Mouse (Mus musculus) forebrain, embryonic 10.5 days (tissue): Measurements from ENCODE around the gene Gm10134. TPM values are rescaled to one million over a fixed set of nuclear protein-coding genes. Genes with fewer than 3 reads are reported as not detected.
"Not testable (repeated sequence)": the region's sequence is repeated elsewhere in the genome, so short reads cannot be mapped to it uniquely, and the experiment has no call there.

Source experiments
- DNase-seq: peaks from one replicate; pipeline ENCODE4 v3.0.0-alpha.2; 2017; ENCODE audit warnings: low spot score; ENCODE audit errors: extremely low spot score
- H3K27ac ChIP-seq: fragments of 300-500 bp; sonication (generic); 2 replicates; pipeline ENCODE4 v1.5.1; 2016; ENCODE audit warnings: mild to moderate bottlenecking
- H3K27me3 ChIP-seq: fragments of 300-500 bp; sonication (generic); 2 replicates; pipeline ENCODE4 v1.6.1; 2016; ENCODE audit warnings: mild to moderate bottlenecking; ENCODE audit not compliant: poor library complexity, severe bottlenecking
- H3K36me3 ChIP-seq: fragments of 300-500 bp; sonication (generic); replicated peaks from 2 replicates; pipeline ENCODE4 v1.6.1; 2016; ENCODE audit warnings: mild to moderate bottlenecking, moderate library complexity
- H3K4me1 ChIP-seq: fragments of 300-500 bp; sonication (generic); 2 replicates; pipeline ENCODE4 v1.6.1; 2016
- H3K4me3 ChIP-seq: fragments of 300-500 bp; sonication (generic); 2 replicates; pipeline ENCODE4 v1.5.1; 2016; ENCODE audit warnings: mild to moderate bottlenecking, moderate library complexity
- H3K9me3 ChIP-seq: fragments of 300-500 bp; sonication (generic); 2 replicates; pipeline ENCODE4 v1.6.1; 2016; ENCODE audit warnings: mild to moderate bottlenecking, moderate library complexity
- WGBS: fragments of 180-500 bp; shearing (Covaris S2); methylation state at CpG from one replicate; pipeline ENCODE4 v1.1.7; 2016; 5-methylcytosine and 5-hydroxymethylcytosine counted together
- polyA plus RNA-seq: library from polyadenylated mRNA; unstranded; fragments of >200 nt; fragmentation: Nextera tagmentation; extraction: Ambion mirVana; gene quantifications from 2 replicates; pipeline ENCODE4 v1.2.1, GENCODE M21; 2016

Gene Gm10134
- polyA plus RNA-seq, 1 experiment from 2014 or later, result not detected

GRCm38 (mm10) chr2:28479208-28480204, 26.4 kb upstream of the Gm10134 start:
- no peak for DNase-seq
- Histone ChIP-seq H3K27ac (no peak overlapping the region), H3K4me1 (peaks cover 5% of the 10 kb centered on the region; the same call in 1 of the 2 replicates), H3K36me3 (no peaks in the 10 kb centered on the region), H3K4me3 (no peak overlapping the region), H3K9me3 (no peaks in the 10 kb centered on the region), H3K27me3 (no peaks in the 10 kb centered on the region)
- WGBS, result 85% methylated on average over 20 of the region's 20 CpGs

DNA sequence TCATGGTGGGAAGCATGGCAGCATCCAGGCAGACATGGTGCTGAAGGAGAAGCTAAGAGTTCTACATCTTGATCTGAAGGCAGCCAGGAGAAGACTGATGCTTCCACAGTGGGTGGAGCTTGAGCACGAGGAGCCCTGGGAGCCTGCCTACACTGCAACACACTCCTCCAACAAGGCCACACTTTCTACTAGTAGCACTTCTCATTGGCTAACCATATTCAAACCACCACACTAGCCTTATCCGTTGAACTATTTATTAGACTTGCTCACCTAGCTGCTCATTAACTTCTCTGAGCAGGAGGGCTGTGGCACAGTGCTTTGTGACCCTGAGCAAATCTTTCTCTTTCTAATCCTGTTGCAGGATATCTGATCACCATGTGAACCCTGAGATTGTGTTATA, 22.0 kb upstream of the Gm10134 start:
- Histone ChIP-seq H3K4me1 (peaks cover 5% of the 10 kb centered on the region; the same call in 1 of the 2 replicates), H3K27me3 (no peaks in the 10 kb centered on the region), H3K27ac (no peak overlapping the region), H3K36me3 (no peaks in the 10 kb centered on the region), H3K4me3 (no peak overlapping the region), H3K9me3 (no peaks in the 10 kb centered on the region)
- DNase-seq, result no peak
- 79% methylated on average over 2 of the region's 2 CpGs for WGBS

DNA sequence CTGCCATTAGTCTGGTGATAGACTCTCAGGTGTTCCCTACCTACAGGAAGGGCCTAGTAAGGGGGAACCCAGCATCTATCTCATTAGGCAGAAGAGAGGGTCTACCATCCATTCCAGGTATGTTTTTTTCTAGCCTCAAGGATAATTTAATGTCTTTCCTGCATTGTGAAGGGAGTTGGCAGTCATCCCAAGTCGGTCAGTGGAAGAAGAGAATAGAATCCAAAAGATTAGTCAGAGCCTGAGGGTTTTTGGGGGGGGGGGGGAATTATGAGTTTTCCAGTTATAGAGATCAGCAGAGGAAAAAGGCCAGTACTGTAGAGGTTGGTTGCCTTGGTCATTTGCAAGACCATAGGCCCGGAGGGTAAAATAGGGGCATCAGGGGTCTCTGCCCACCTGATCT, 11.4 kb upstream of the Gm10134 start:
- Histone ChIP-seq H3K27ac (no peak overlapping the region), H3K9me3 (0 out of 2 replicates have a peak, but pooled peaks cover 3% of the 10 kb centered on the region), H3K4me3 (no peak overlapping the region), H3K36me3 (no peaks in the 10 kb centered on the region), H3K4me1 (no peaks in the 10 kb centered on the region), H3K27me3 (no peaks in the 10 kb centered on the region)
- 89% methylated on average over 2 of the region's 2 CpGs for WGBS
- DNase-seq, result no peak

DNA sequence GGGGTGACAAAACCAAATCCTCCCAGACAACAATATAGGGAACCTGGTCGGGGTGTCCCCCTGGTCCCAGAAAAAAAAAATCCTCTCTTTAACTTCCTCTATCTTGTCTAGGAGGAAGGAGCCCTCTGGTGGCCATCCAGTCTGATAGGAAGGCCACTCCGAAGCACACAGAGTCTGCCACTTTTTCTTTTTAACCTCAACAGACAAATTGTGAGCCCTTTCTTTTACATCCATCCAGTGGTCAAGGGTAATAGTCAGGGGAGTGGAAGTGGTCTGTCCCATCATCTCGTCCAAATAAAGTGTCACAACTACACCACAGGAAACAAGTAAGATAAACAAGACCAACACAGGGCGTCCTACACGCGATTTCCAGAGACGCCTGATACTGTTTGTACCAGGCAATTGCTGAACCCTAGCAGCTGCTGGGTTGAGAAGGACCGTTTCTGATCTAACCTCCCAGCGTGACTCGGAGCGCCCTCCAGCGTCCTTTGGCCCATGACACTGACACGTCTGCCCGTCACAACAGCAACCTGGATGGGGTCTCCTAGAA, 10.6 kb upstream of the Gm10134 start:
- H3K4me1 ChIP-seq, result no peaks in the 10 kb centered on the region

DNA sequence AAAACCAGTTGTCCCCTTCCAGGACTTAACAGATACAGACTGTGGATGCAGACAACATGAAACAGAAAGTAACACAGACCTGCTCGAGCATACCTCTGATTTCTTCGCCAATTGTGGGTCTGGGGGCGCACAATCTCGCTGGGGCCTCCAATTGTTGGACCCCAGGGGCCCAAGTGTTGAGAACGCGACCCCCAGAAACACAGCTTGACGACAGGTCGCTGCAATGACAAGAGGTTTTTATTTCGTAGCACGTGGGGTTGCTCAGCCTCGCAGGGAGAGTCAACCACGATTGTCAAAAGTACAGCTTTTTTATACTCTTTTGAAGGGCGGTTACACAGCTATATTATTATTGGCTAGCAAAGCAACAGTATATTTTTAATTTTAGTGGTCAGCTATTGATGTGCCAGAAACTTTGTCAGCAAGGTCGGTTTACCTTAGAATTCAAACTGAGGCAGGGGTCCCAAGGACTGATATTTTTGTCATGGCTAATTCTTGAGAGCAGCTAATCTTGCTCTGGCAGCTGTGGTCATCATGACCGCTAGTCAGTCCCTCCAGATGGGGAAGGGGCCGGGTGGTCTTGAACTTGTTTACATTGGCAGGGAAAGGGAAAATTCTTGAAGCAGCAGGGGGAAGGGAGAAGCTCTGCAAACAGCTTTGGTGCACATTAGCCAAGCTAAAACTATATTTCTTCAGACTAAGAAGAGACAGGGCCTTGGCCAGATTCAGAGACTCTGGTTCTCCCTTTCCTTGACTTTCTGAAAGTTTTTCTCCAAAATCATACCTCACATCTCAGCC, 9.9 kb upstream of the Gm10134 start:
- no peak for DNase-seq

More for the DNA sequence above, 10.6 kb upstream of the Gm10134 start:
- Histone ChIP-seq H3K4me3 (no peak overlapping the region), H3K36me3 (no peaks in the 10 kb centered on the region), H3K27me3 (no peaks in the 10 kb centered on the region), H3K9me3 (0 out of 2 replicates have a peak, but pooled peaks cover 3% of the 10 kb centered on the region), H3K27ac (no peak overlapping the region)
- 89% methylated on average over 14 of the region's 14 CpGs for WGBS
- DNase-seq, result no peak

GRCm38 (mm10) chr2:28496671-28497070, 9.2 kb upstream of the Gm10134 start, which contains the start of gene Gbgt1:
TSS of gene Gbgt1 (plus strand) at chr2:28496891.
- Histone ChIP-seq H3K4me3 (no peak within 1 kb of the TSS), H3K27ac (no peak within 1 kb of the TSS), H3K9me3 (0 out of 2 replicates have a peak, but pooled peaks cover 3% of the 10 kb centered on the region), H3K4me1 (no peaks in the 10 kb centered on the region), H3K27me3 (no peaks in the 10 kb centered on the region), H3K36me3 (no peaks in the 10 kb centered on the region)
- WGBS, result 83% methylated on average over 5 of the region's 5 CpGs
- DNase-seq, result no peak

More for the DNA sequence above, 9.9 kb upstream of the Gm10134 start:
- H3K9me3 ChIP-seq, result 0 out of 2 replicates have a peak, but pooled peaks cover 3% of the 10 kb centered on the region
- no peaks in the 10 kb centered on the region for H3K27me3 ChIP-seq
- no peak overlapping the region for H3K27ac ChIP-seq
- 91% methylated on average over 16 of the region's 16 CpGs for WGBS
- no peaks in the 10 kb centered on the region for H3K36me3 ChIP-seq
- H3K4me1 ChIP-seq, result no peaks in the 10 kb centered on the region
- H3K4me3 ChIP-seq, result no peak overlapping the region

- no peaks in the 10 kb centered on the region for H3K4me1 ChIP-seq
- H3K27me3 ChIP-seq, result no peaks in the 10 kb centered on the region
- H3K4me3 ChIP-seq, result no peak overlapping the region
- 0 out of 2 replicates have a peak, but pooled peaks cover 3% of the 10 kb centered on the region for H3K9me3 ChIP-seq
- 83% methylated on average over 5 of the region's 5 CpGs for WGBS
- DNase-seq, result no peak
- no peaks in the 10 kb centered on the region for H3K36me3 ChIP-seq
- no peak overlapping the region for H3K27ac ChIP-seq
Measured at GRCm38 (mm10) chr2:28497561-28497960, 8.3 kb upstream of the Gm10134 start.

DNA sequence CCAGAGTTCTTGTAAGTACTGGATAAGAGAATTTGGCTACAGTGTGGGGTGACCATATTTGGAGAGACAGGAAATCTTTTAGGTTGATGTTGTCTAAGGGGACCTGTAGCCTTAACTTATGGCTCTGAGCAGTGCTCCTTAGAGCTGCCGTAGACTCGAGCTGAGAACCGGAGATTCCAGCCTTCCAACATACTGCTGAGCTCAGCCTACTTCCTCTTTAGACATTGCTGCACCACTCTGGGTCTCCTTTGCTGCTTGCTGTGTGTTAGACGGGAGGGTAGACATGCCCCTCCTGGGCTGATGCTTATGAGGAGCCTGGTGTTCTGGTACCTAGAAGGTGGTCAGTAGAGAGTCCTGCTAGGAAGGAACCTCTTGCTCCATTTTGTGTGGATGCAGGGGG, 7.5 kb upstream of the Gm10134 start:
- H3K36me3 ChIP-seq, result no peaks in the 10 kb centered on the region
- H3K27me3 ChIP-seq, result no peaks in the 10 kb centered on the region
- H3K9me3 ChIP-seq, result 0 out of 2 replicates have a peak, but pooled peaks cover 3% of the 10 kb centered on the region
- WGBS, result 88% methylated on average over 4 of the region's 4 CpGs
- H3K4me3 ChIP-seq, result no peak overlapping the region
- no peaks in the 10 kb centered on the region for H3K4me1 ChIP-seq
- H3K27ac ChIP-seq, result no peak overlapping the region
- DNase-seq, result no peak

GRCm38 (mm10) chr2:28502987-28503386, 2.9 kb upstream of the Gm10134 start:
- Histone ChIP-seq H3K9me3 (no peaks in the 10 kb centered on the region), H3K36me3 (no peaks in the 10 kb centered on the region), H3K27me3 (no peaks in the 10 kb centered on the region), H3K4me3 (no peak overlapping the region), H3K27ac (no peak overlapping the region), H3K4me1 (no peaks in the 10 kb centered on the region)
- WGBS, result 89% methylated on average over 10 of the region's 10 CpGs
- DNase-seq, result no peak

GRCm38 (mm10) chr2:28504676-28505075, 1.2 kb upstream of the Gm10134 start:
- Histone ChIP-seq H3K27ac (no peak overlapping the region), H3K9me3 (no peaks in the 10 kb centered on the region), H3K4me3 (no peak overlapping the region), H3K27me3 (no peaks in the 10 kb centered on the region), H3K4me1 (no peaks in the 10 kb centered on the region), H3K36me3 (no peaks in the 10 kb centered on the region)
- DNase-seq, result no peak
- 93% methylated on average over 13 of the region's 13 CpGs for WGBS

GRCm38 (mm10) chr2:28506291-28506690, 396 bp downstream of the Gm10134 start:
- Histone ChIP-seq H3K9me3 (no peaks in the 10 kb centered on the region), H3K36me3 (no peaks in the 10 kb centered on the region), H3K27ac (no peak overlapping the region), H3K27me3 (peaks cover 7% of the 10 kb centered on the region), H3K4me3 (no peak overlapping the region), H3K4me1 (no peaks in the 10 kb centered on the region)
- WGBS, result 84% methylated on average over 6 of the region's 6 CpGs
- no peak for DNase-seq

GRCm38 (mm10) chr2:28511600-28511999, 5.7 kb downstream of the Gm10134 start:
- H3K27ac ChIP-seq, H3K4me3 ChIP-seq, H3K36me3 ChIP-seq, H3K9me3 ChIP-seq, DNase-seq: not testable (repeated sequence)
- H3K4me1 ChIP-seq, result peaks cover 33% of the 10 kb centered on the region
- peaks cover 23% of the 10 kb centered on the region for H3K27me3 ChIP-seq
- WGBS, result 49% methylated on average over 5 of the region's 5 CpGs
